Mouse (Mus musculus) G1E (cell line): ENCODE measurements around the gene Thap4.

ENCODE experiments used
- CTCF ChIP-seq: IDR thresholded peaks from 2 replicates; pipeline ENCODE4 v1.5.1; 2012; ENCODE audit warnings: low read depth, low read length, inconsistent platforms, mixed read lengths
- GATA2 ChIP-seq: IDR thresholded peaks from 2 replicates; pipeline ENCODE4 v1.6.1; 2012; ENCODE audit warnings: low read depth, low read length, inconsistent platforms, borderline replicate concordance
- POLR2AphosphoS5 ChIP-seq: IDR thresholded peaks from 2 replicates; pipeline ENCODE4 v1.6.1; 2012; ENCODE audit warnings: low read depth, low read length, inconsistent platforms; ENCODE audit not compliant: insufficient replicate concordance
- TAL1 ChIP-seq: conservative IDR thresholded peaks from 2 replicates; pipeline ENCODE4 v1.6.1; 2012; ENCODE audit warnings: low read depth, low read length, inconsistent platforms, mixed read lengths

GRCm38 (mm10) chr1:93692773-93693172 is 61.9 kb downstream of the Thap4 start:
- TF ChIP-seq TAL1 (no peak), CTCF (no peak), GATA2 (no peak), POLR2AphosphoS5 (no peak)
